Mouse (Mus musculus) neutrophil, adult 83 days (primary cell): Measurements from ENCODE around the gene Batf2. TPM values are rescaled to one million over a fixed set of nuclear protein-coding genes. Genes with fewer than 3 reads are reported as not detected.

Experiments used
- total RNA-seq, 2 experiments: library from RNA; stranded (reverse); gene quantifications; one replicate each; pipeline ENCODE4 v1.2.4; 2023

Gene Batf2
- total RNA-seq = 1 to 10 TPM in 1 of 2 experiments, under 1 TPM in 1; 0.94 to 1.3 TPM

DNA sequence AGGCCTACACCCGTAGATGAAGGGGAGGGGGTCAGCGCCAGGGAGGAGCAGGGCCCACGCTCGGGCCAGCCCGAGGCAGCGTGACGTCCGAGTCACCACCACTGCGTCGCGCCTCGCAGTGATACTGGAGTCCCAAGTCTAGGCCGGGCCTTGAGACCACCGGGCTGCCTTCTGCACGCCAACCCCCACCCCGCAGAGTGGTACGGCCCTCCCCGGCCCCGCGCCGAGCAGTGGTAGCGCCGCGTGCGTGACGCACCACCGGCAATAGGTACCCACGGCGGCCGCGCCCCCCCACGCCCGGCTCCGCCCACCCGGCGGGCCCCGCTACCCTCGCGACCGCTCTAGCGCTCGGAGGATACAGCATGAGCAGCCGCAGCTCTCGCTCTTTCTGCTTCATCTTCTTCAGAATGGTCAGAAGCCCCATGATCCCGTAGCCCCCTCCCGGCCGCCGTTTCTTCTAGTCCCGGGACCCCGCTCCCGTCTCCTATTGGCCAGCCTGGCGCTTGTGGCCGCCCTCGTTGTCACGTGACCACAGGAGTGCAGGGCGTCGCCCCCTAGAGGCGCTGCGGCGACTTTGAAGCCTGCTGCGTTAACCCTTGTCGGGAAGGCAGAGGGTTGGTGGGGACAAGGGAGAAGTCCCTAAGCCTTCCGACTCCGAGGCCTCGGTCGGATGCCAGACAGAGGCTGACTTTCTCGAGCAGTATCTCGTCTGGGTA is at the start of gene Batf2:
TSS of gene Batf2 (plus strand) at position 306 of the 716 bp plus-strand sequence.

GRCm38 (mm10) chr19:6094119-6094518 is 46.7 kb upstream of the Batf2 start, which contains the start of gene AC131692.1:
TSS of gene AC131692.1 (plus strand) at chr19:6094419.

DNA sequence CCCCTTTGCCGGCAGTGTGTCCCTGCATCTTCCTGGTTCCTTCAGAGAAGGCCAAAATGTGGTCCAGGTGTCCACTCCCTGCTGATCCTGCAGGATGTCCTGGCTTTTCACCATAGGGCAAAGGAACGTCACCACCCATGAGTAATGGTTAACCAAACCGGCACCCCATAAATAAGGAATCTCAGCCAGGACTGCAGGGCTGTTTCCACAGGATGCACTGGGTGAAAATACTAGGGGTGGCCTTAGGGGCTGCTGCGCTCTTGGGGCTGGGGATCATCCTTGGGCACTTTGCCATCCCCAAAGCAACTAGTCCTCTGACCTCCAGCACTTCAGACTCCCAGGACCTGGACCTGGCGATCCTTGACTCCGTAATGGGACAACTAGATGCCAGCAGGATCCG is 35.2 kb upstream of the Batf2 start, which contains the start of gene Naaladl1:
TSS of gene Naaladl1 (plus strand) at position 197 of the 400 bp plus-strand sequence.

DNA sequence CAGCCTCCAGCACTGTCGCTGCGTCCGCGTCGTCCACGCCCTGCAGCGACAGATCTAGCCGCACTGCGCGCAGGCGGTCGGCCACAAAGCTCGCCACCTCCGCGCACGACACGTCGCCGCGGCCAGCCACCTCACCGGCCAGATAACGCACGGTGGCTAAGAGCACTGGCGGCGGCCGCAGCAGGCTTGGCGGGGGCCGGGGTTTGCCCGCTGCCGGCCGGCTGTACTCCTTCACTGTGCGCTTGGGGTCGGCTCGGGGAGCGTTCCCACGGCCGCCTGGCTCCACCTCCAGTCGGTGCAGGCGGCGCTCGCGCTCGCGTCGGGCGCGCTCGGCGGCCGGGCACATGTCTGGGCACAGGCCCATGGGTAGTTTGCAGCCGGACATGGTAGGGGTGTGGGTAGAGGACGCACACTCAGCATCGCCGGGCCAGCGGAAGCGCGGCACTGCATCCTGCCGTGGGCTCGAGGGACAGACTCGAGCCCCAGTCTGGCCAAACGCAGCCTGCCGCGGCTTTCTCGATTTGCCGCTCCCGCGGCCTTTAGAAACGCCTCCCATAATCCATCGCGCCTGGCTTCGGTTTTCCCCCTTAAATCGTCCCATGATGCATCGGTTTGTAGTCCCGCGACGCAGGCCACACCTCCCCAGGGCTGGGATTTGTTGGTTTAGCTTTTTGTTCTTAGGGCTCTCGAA is 22.7 kb upstream of the Batf2 start, which contains the start of gene Sac3d1:
TSS of gene Sac3d1 (minus strand) at position 665 of the 691 bp plus-strand sequence.

DNA sequence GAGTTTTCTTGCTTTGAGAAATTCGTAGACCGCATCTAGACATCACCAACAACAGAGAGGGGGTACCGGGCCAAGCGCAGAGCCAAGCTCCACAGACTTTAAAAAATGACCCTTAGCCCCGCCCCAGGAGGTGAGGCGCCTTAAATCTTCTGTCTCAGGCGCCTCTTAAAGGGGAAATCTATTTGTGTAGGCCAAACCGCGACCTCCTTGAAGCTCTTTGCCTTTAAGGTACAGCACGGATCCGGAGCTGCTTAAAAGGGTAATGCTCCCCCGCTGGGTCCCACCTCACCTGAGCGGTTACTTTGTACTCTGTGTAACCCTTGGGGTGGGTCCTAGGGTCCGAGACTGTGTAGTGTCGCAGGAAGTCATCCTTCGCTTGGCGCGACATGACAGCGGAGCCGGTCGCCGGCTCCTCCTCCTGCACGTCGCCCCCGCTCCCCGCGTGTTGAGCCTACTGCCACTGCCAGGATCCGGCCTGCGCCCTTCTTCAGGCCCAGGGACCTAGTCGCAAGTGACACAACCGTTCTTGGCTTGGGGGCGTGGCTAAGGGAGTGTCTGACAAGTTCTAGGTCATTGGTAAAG is 12.9 kb upstream of the Batf2 start, which contains the start of gene Snx15:
TSS of gene Snx15 (minus strand) at position 545 of the 582 bp plus-strand sequence.

GRCm38 (mm10) chr19:6141394-6141749 is 589 bp downstream of the Batf2 start, which contains the start of gene Arl2:
TSS of gene Arl2 (minus strand) at chr19:6141548.

DNA sequence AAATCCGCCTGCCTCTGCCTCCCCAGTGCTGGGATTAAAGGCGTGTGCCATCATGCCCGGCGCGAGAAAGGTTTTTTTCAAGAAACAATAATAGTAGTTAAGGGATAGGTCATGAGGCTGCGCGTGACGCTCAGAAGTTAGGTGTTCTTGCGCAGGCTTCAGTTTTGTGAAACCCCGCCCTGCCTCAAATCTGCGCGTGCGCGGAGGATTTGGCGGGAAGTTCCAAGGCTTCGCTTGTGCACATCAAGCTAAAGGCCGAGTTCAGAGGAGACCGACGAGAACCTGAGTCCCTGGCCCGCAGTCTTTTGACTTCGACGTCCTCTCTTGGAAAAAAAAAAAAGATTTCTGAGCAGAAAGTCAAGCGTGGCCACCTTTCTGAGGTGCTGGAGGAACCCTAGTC is 43.3 kb downstream of the Batf2 start, which contains the start of gene Majin:
TSS of gene Majin (plus strand) at position 258 of the 400 bp plus-strand sequence.

Other genes with a start within 250 kb of the Batf2 start
- gene Tigd3, start 246.8 kb upstream of the Batf2 start, total RNA-seq = 1 to 10 TPM; 2.4 to 3.3 TPM
- gene Dpf2, start 228.0 kb upstream of the Batf2 start, total RNA-seq = 100 to 1,000 TPM; 106 to 111 TPM
- gene Cdc42ep2, start 216.2 kb upstream of the Batf2 start, total RNA-seq = 1 to 10 TPM; 3.2 to 4.7 TPM
- gene Pola2, start 176.8 kb upstream of the Batf2 start, total RNA-seq = 10 to 100 TPM; 38.1 to 39.3 TPM
- gene Slc22a20, start 154.8 kb upstream of the Batf2 start, total RNA-seq = 1 to 10 TPM; 1.9 to 2.3 TPM
- 100 to 1,000 TPM; 242 to 264 TPM for gene Capn1, start 125.1 kb upstream of the Batf2 start, total RNA-seq
- gene Syvn1, start 94.4 kb upstream of the Batf2 start, total RNA-seq = 10 to 100 TPM; 40.0 to 42.7 TPM
- gene Mrpl49, start 83.2 kb upstream of the Batf2 start, total RNA-seq = 10 to 100 TPM; 15.5 to 17.7 TPM
- gene Fau, start 83.1 kb upstream of the Batf2 start, total RNA-seq = 1,000 to 10,000 TPM; 1,500 to 1,520 TPM
- gene Znhit2, start 79.8 kb upstream of the Batf2 start, total RNA-seq = 10 to 100 TPM; 11.3 to 13.7 TPM
- 10 to 100 TPM in 1 of 2 experiments, 1 to 10 TPM in 1; 9.7 to 10.8 TPM for gene Tm7sf2, start 72.6 kb upstream of the Batf2 start, total RNA-seq
- 10 to 100 TPM; 71.2 to 76.9 TPM for gene Vps51, start 63.8 kb upstream of the Batf2 start, total RNA-seq
- gene Tmem262, start 61.0 kb upstream of the Batf2 start, total RNA-seq = not detected
- not detected for gene Gm28374, start 58.7 kb upstream of the Batf2 start, total RNA-seq
- gene Zfpl1, start 56.0 kb upstream of the Batf2 start, total RNA-seq = 10 to 100 TPM; 23.8 to 26.0 TPM
- gene Cdca5, start 56.0 kb upstream of the Batf2 start, total RNA-seq = 10 to 100 TPM; 31.2 to 31.6 TPM
- 1 to 10 TPM; 1.2 to 2.0 TPM for gene AC131692.1, start 46.6 kb upstream of the Batf2 start, total RNA-seq
- gene Naaladl1, start 35.2 kb upstream of the Batf2 start, total RNA-seq = 1 to 10 TPM in 1 of 2 experiments, under 1 TPM in 1; 0.46 to 1.7 TPM
- gene Sac3d1, start 22.3 kb upstream of the Batf2 start, total RNA-seq = 1 to 10 TPM; 6.6 to 7.2 TPM
- gene Snx15, start 12.7 kb upstream of the Batf2 start, total RNA-seq = 10 to 100 TPM; 11.3 to 14.2 TPM
- gene Arl2, start 565 bp downstream of the Batf2 start, total RNA-seq = 10 to 100 TPM; 12.9 to 17.1 TPM
- gene Majin, start 43.4 kb downstream of the Batf2 start, total RNA-seq = not detected
- not detected for gene Gpha2, start 85.4 kb downstream of the Batf2 start, total RNA-seq
- gene Ppp2r5b, start 94.9 kb downstream of the Batf2 start, total RNA-seq = 10 to 100 TPM; 18.7 to 20.3 TPM
- 100 to 1,000 TPM in 1 of 2 experiments, 10 to 100 TPM in 1; 88.4 to 104 TPM for gene Atg2a, start 100.7 kb downstream of the Batf2 start, total RNA-seq
- gene Ehd1, start 135.7 kb downstream of the Batf2 start, total RNA-seq = 100 to 1,000 TPM; 198 to 207 TPM
- gene Cdc42bpg, start 165.5 kb downstream of the Batf2 start, total RNA-seq = 10 to 100 TPM in 1 of 2 experiments, 1 to 10 TPM in 1; 7.5 to 11.7 TPM
- gene Men1, start 194.0 kb downstream of the Batf2 start, total RNA-seq = 10 to 100 TPM; 21.9 to 22.6 TPM
- 100 to 1,000 TPM; 397 to 423 TPM for gene Map4k2, start 200.2 kb downstream of the Batf2 start, total RNA-seq
- 100 to 1,000 TPM; 454 to 459 TPM for gene Sf1, start 222.7 kb downstream of the Batf2 start, total RNA-seq
- 1 to 10 TPM; 3.1 to 4.6 TPM for gene Pygm, start 243.4 kb downstream of the Batf2 start, total RNA-seq